Mouse (Mus musculus) embryonic fibroblast, embryonic 13.5 days (primary cell): Measurements from ENCODE around the gene Chordc1. TPM values are rescaled to one million over a fixed set of nuclear protein-coding genes. Genes with fewer than 3 reads are reported as not detected.
"Not testable (repeated sequence)": the region's sequence is repeated elsewhere in the genome, so short reads cannot be mapped to it uniquely, and the experiment has no call there.

Experiments used
- H3K27ac ChIP-seq: 2 replicates; pipeline ENCODE4 v1.5.1; 2012; ENCODE audit warnings: low read length, control low read depth, inconsistent platforms; ENCODE audit not compliant: insufficient read depth
- H3K4me1 ChIP-seq: 2 replicates; pipeline ENCODE4 v1.6.1; 2011; ENCODE audit warnings: low read length; ENCODE audit not compliant: control insufficient read depth, insufficient read depth
- H3K4me3 ChIP-seq: 2 replicates; pipeline ENCODE4 v1.5.1; 2011; ENCODE audit warnings: mild to moderate bottlenecking, control low read depth, low read length; ENCODE audit not compliant: insufficient read depth
- CTCF ChIP-seq: IDR thresholded peaks from 2 replicates; pipeline ENCODE4 v1.5.1; 2011; ENCODE audit warnings: mild to moderate bottlenecking, control low read depth, low read length, moderate library complexity, borderline replicate concordance; ENCODE audit not compliant: insufficient read depth
- POLR2A ChIP-seq: IDR thresholded peaks from 2 replicates; pipeline ENCODE4 v1.6.1; 2011; ENCODE audit warnings: low read depth, mild to moderate bottlenecking, control low read depth, low read length, moderate library complexity
- polyA plus RNA-seq: library from polyadenylated mRNA; stranded (reverse); fragments of >200 nt; gene quantifications from 2 replicates; pipeline ENCODE4 v1.2.4, GENCODE M21; 2011; ENCODE audit warnings: low read depth; ENCODE audit not compliant: missing spikeins, insufficient read length

Gene Chordc1
- polyA plus RNA-seq, result 85.2 and 96.4 TPM in 2 replicates

DNA sequence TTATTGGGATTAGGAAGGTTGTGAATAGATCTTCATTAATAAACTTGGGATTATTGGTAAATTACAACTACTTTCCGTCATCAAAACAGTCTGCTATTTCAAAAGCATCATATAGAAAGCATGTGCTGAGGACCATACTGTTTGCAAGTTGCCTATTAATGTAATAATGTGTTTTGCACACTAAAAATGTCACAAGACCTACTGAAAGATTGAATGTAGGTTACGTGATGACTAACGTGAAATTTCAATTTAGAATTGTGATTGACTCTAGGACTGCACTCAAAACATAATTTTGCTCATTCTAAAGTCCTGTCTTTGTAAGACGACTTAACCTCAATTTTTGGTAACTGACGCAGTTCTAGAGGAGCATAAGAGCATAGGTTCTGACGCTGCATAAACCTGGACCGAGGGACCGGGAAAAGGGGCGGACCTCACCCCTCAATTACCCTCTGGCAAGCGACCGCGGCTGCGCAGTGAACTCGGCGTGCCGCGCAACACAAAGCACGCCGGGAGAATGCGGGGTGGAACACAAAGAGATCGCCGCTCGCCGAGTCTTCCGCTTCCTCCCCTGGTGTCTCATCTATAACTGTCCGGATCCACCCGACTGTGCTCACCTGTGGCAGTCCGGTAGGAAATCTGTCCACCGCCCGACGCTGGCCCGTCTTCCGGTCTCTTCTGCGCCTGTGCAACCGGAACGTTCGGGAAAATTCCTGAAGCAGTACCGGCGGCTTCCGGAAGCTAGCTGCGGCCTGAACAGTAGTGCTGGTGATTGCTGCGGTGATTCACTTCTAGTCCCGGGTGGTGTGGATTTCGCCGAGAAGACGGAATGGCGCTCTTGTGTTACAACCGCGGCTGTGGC is at the start of gene Chordc1:
Chordc1 (plus strand) TSS at position 555 of the 859 bp plus-strand sequence.
- H3K4me3 ChIP-seq, result peak within 1 kb of the TSS; percentile 74
- no peaks in the 10 kb centered on the region for H3K4me1 ChIP-seq
- H3K27ac ChIP-seq, result peak within 1 kb of the TSS; percentile 80
- peak; percentile 85 for TF ChIP-seq POLR2A
- no peak for TF ChIP-seq CTCF

DNA sequence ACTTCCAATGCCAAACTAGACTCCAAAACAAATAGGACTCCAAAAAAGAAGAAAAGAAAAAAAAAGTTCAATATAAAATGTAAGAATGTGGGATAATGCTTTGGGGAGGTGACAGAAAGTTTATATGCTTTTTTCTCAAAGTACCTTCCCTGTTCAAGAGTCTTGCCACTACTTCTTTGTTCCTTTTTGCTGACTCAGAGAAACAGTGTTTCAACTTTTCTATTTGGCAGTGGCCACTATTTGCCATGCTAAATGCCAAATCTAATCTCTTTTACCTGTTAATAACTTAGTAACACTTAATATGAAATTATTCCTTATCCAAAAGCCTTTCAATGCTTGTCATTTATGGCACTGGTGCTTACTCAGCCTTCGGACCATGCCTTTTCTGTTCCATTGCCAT is 16.0 kb upstream of the Chordc1 start:
- no peak overlapping the region for H3K4me3 ChIP-seq
- no peak overlapping the region for H3K27ac ChIP-seq
- no peak for TF ChIP-seq POLR2A
- TF ChIP-seq CTCF, result no peak
- H3K4me1 ChIP-seq, result no peaks in the 10 kb centered on the region

DNA sequence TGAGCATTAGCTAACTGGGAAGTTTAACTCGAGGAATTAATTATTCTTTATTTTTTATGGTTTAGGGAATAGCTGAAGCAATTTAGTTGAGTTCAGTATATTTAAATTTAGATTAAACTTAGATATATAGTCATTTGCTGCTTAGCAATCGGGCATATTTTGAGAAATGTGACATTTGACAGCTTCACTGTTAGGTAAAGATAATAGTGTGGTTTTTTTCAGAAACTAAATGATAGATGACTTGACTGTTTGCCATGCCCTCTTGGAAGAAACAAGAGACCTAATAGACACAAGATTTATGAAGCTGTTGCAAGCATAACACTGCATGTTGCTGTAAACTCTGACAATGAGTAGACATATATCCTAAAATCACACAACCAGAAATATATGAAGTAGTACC is 15.1 kb upstream of the Chordc1 start:
- Histone ChIP-seq H3K4me3 (no peak overlapping the region), H3K4me1 (no peaks in the 10 kb centered on the region), H3K27ac (no peak overlapping the region)
- no peak for TF ChIP-seq CTCF
- TF ChIP-seq POLR2A, result no peak

DNA sequence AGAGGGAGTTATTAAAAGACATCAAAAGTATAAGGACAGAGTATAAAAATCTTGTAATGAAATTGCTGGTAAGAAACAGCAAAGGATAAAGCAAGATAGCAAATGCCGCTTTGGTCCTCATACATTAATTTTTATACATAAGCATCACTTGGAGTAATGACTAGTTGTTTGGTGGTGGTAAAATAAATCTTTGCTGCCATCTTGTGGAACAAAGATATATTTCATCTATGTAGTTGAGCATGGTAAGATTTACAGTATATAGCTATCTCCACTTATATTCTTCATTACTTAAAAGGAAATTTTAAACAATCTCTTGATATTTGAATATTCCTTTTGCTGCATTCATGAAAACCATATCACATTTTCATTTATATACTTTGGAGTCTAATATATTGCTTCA is 14.4 kb upstream of the Chordc1 start:
- Histone ChIP-seq H3K27ac (no peak overlapping the region), H3K4me3 (no peak overlapping the region), H3K4me1 (no peaks in the 10 kb centered on the region)
- TF ChIP-seq POLR2A (no peak), CTCF (no peak)

DNA sequence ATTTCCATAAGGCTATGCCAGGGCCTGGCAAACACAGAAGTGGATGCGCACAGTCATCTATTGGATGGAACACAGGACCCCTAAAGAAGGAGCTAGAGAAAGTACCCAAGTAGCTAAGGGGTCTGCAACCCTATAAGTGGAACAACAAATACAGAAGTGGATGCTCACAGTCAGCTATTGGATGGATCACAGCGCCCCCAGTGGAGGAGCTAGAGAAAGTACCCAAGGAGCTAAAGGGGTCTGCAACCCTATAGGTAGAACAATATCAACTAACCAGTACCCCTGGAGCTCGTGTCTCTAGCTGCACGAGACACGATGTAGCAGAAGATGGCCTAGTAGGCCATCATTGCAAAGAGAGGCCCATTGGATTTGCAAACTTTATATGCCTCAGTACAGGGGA is 13.2 kb upstream of the Chordc1 start:
- H3K27ac ChIP-seq, H3K4me3 ChIP-seq, H3K4me1 ChIP-seq: not testable (repeated sequence)

DNA sequence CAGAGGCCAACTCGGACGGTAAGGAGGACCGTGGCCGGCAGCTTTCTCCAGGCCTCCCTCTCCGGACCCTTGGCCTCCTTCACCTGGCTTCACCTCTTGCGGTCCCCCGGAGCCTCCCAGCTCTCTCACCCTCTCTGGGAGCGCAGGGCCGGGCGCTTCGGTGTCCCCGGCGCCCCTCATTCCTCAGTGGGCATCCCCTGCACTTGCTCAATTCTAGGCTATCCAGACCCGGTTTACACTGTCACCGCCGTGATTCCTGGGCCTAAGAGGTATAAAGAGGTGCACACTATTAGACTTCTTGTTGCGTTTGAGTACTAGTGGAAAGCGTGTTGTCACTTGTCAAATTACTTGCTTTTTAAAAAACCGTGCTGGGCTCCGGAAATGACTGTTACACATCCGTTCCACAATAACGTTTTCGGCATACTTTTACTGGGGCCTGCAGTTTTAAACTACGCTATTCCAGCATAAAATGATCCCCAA is 558 bp downstream of the Chordc1 start:
- H3K4me1 ChIP-seq, result no peaks in the 10 kb centered on the region
- H3K4me3 ChIP-seq, result peak overlapping the region; percentile 74
- TF ChIP-seq POLR2A (no peak), CTCF (no peak)

DNA sequence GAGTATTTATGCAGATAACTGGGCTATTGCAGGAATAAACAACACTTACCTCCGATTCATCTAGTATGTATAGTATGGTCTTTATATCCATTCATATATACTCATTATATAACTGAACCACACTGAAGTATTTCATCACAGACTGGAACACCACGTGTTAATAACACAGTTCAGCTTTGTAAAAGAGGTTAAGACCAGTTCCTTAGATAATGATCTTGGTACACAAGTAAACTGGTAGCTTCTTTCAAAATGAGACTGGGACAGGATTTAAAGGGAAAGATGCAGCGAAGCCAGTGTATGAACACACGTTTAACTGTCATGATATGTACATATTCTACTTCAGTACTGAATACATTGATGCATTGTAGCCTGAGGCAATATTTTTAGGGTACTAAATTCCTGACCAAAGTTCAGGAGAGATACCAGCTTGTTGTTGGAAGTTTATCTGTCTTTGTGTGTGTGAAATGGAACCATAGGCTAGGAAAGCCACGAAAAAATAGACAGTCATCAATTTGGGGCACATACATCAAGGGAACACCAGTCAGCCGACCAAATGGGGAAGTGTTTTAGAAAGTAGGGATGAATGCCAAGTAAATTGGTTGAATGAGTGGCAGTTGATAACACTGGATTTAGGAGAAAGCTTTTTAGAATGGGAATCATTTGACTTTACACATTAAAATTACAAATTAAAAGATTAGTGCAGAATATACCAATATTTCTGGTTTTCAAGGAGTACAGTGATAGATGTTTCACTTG is 1.3 kb downstream of the Chordc1 start:
- TF ChIP-seq CTCF, result no peak
- TF ChIP-seq POLR2A, result no peak
- Histone ChIP-seq H3K27ac (peak overlapping the region; percentile 80; the same call in 1 of the 2 replicates), H3K4me1 (no peaks in the 10 kb centered on the region), H3K4me3 (peak overlapping the region; percentile 74)

More for the DNA sequence above, 558 bp downstream of the Chordc1 start:
- peak overlapping the region; percentile 80 for H3K27ac ChIP-seq

DNA sequence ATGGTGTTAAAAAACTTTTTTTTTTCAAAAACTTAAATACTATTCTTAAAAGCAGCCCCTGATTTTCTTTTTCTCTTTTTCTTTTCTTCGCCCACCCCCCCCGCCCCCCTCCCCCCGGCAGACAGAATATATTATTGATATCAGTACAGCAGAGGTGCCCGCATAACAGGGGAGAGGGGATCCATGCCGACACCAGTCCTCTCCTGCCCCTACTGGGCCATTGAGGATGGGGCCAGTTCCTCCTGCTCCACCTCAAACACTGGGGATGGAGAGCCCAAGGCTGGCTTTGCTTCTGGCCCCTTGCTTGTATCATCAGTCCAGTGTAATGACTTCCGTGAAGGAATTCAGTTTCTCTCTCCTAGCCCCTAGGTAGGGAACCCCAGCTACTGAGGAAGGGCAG is 6.4 kb downstream of the Chordc1 start:
- no peak overlapping the region for H3K4me3 ChIP-seq
- H3K27ac ChIP-seq, result no peak overlapping the region
- H3K4me1 ChIP-seq, result no peaks in the 10 kb centered on the region
- no peak for TF ChIP-seq POLR2A
- no peak for TF ChIP-seq CTCF

DNA sequence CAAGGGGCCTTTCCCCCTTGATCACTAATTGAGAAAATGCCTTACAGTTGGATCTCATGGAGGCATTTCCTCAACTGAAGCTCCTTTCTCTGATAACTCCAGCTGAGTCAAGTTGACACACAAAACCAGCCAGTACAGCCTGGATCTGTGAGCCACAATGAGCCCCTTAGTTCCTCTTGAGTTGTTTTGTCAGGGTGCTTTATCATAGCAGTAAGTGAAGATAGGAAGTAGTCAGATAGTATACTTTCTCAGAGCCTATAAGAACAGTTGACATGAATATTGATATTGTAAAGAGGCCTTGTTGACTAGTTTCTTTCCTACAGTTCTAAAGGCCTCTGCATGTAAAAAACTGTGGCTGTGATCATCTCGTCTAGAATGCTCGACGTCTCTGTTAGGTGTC is 28.1 kb downstream of the Chordc1 start:
- no peak overlapping the region for H3K27ac ChIP-seq
- no peak overlapping the region for H3K4me3 ChIP-seq
- H3K4me1 ChIP-seq, result no peaks in the 10 kb centered on the region
- TF ChIP-seq POLR2A, result no peak
- TF ChIP-seq CTCF, result no peak

Other genes with a start within 250 kb of the Chordc1 start
- 1.9 and 4.2 TPM in 2 replicates for gene Naalad2, start 110.9 kb downstream of the Chordc1 start, polyA plus RNA-seq
- 0.23 TPM in 1 of 2 replicates, not detected in the other for gene Ubtfl1, start 112.3 kb downstream of the Chordc1 start, polyA plus RNA-seq
- gene Mbd3l2, start 138.5 kb downstream of the Chordc1 start, polyA plus RNA-seq, result not detected in 2 replicates
- gene Zfp558, start 186.1 kb downstream of the Chordc1 start, polyA plus RNA-seq, result 2.4 and 4.3 TPM in 2 replicates
- not detected in 2 replicates for gene Mbd3l1, start 186.2 kb downstream of the Chordc1 start, polyA plus RNA-seq